Mouse (Mus musculus): ENCODE results near the gene Prkn.

DNA sequence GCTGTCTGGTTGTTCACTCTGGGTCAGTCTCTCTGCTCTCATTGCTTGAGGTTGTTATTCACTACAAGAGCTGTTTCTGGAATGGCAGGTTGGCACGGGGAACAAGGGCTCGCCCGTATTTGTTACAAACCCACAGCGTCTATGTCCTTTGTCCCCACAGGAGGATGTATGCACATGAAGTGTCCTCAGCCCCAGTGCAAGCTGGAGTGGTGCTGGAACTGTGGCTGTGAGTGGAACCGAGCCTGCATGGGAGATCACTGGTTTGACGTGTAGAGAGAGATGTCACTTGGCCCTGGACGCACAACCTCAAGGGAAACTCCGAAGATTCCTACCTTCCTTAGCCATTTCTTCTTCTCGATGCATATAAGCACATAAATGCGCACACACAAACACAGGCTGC lies 1221.2 kb downstream of the Prkn start:
- TF ChIP-seq CTCF (IDR thresholded peaks at IDR 0.05; ENCODE audit: extremely low read depth, insufficient read depth, low read length): no peak
- TF ChIP-seq POLR2A (IDR thresholded peaks at IDR 0.05; ENCODE audit: extremely low read depth, insufficient read depth, low read length): no peak
